Mouse (Mus musculus) erythroblast, embryonic 14.5 days (primary cell): ENCODE data around the gene Vmn2r110. TPM values are rescaled to one million over a fixed set of nuclear protein-coding genes. Genes with fewer than 3 reads are reported as not detected.

Experiments
- H3K27me3 ChIP-seq: 2 replicates; pipeline ENCODE4 v1.6.1; 2012; ENCODE audit warnings: inconsistent platforms; ENCODE audit not compliant: control insufficient read depth
- H3K36me3 ChIP-seq: 2 replicates; pipeline ENCODE4 v1.6.1; 2012; ENCODE audit warnings: mild to moderate bottlenecking, inconsistent platforms; ENCODE audit not compliant: control insufficient read depth
- H3K4me1 ChIP-seq: 2 replicates; pipeline ENCODE4 v1.6.1; 2012; ENCODE audit warnings: inconsistent platforms; ENCODE audit not compliant: control insufficient read depth
- H3K4me3 ChIP-seq: replicated peaks from 2 replicates; pipeline ENCODE3; 2012; ENCODE audit warnings: moderate library complexity, mild to moderate bottlenecking, inconsistent platforms
- H3K9me3 ChIP-seq: 2 replicates; pipeline ENCODE4 v1.6.1; 2012; ENCODE audit warnings: low read length, inconsistent platforms, mixed read lengths; ENCODE audit not compliant: control insufficient read depth
- GATA1 ChIP-seq: IDR thresholded peaks from 2 replicates; pipeline ENCODE4 v1.6.1; 2012; ENCODE audit warnings: low read length, inconsistent platforms, mixed read lengths
- TAL1 ChIP-seq: IDR thresholded peaks from 3 replicates; pipeline ENCODE4 v1.6.1; 2012; ENCODE audit warnings: low read length, inconsistent platforms, mixed read lengths
- polyA plus RNA-seq: library from polyadenylated mRNA; stranded (reverse); fragments of >175 nt; gene quantifications from 2 replicates; pipeline ENCODE4 v1.2.3, GENCODE M21; 2012

Gene Vmn2r110
- polyA plus RNA-seq: not detected in 2 replicates

DNA sequence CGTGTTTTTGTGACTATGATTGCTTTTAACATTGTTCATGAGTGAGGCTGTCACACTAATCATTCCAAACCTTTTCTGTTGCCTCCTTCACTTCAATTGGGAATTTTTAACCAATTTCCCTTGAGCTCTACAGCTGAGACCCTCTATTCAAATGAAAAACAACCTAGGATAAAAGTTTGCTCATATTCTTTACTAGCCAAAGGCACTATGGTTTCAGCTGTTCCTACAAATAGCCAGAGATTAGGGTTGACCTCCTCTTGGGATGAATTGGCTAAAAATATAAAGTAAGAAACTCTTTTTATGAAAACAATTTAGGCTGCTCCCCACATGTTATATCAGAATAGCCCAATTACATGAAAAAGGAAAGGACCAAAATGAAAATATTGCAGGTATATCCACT is at the start of gene Vmn2r110:
Vmn2r110 (minus strand) TSS at position 101 of the 400 bp plus-strand sequence.
- Histone ChIP-seq H3K27me3 (no peaks in the 10 kb centered on the region), H3K36me3 (no peaks in the 10 kb centered on the region), H3K9me3 (peaks cover under 1% of the 10 kb centered on the region; the same call in 1 of the 2 replicates), H3K4me3 (no peak within 1 kb of the TSS), H3K4me1 (no peaks in the 10 kb centered on the region)
- TF ChIP-seq GATA1: no peak
- no peak for TF ChIP-seq TAL1

- H3K9me3 ChIP-seq: 0 out of 2 replicates have a peak, but pooled peaks cover 3% of the 10 kb centered on the region
- H3K27me3 ChIP-seq: no peaks in the 10 kb centered on the region
- no peaks in the 10 kb centered on the region for H3K36me3 ChIP-seq
- H3K4me3 ChIP-seq: no peak within 1 kb of the TSS
- no peaks in the 10 kb centered on the region for H3K4me1 ChIP-seq
- TF ChIP-seq TAL1: no peak
- no peak for TF ChIP-seq GATA1
These were observed 28.6 kb upstream of the Vmn2r110 start, which contains the start of gene Fpr-rs3 for GRCm38 (mm10) chr17:20624777-20625176. Fpr-rs3 (minus strand) TSS chr17:20624877.

- Histone ChIP-seq H3K4me3 (no peak within 1 kb of the TSS), H3K27me3 (no peaks in the 10 kb centered on the region), H3K4me1 (no peaks in the 10 kb centered on the region), H3K36me3 (no peaks in the 10 kb centered on the region), H3K9me3 (no peaks in the 10 kb centered on the region)
- TF ChIP-seq GATA1 (no peak), TAL1 (no peak)
These were observed 31.6 kb downstream of the Vmn2r110 start, which contains the start of gene Vmn2r109 for GRCm38 (mm10) chr17:20564656-20565055. Vmn2r109 (minus strand) TSS chr17:20564756.

Other genes starting within 250 kb of the Vmn2r110 start
- not detected in 2 replicates for gene Vmn1r224, start 182.3 kb downstream of the Vmn2r110 start, polyA plus RNA-seq
- gene Vmn2r108, start 115.1 kb downstream of the Vmn2r110 start, polyA plus RNA-seq: not detected in 2 replicates
- not detected in 2 replicates for gene Vmn1r225, start 98.3 kb downstream of the Vmn2r110 start, polyA plus RNA-seq
- gene Vmn2r109, start 31.7 kb downstream of the Vmn2r110 start, polyA plus RNA-seq: not detected in 2 replicates
- not detected in 2 replicates for gene Fpr-rs3, start 28.5 kb upstream of the Vmn2r110 start, polyA plus RNA-seq
- gene Vmn1r226, start 86.4 kb upstream of the Vmn2r110 start, polyA plus RNA-seq: not detected in 2 replicates
- gene Vmn1r227, start 133.4 kb upstream of the Vmn2r110 start, polyA plus RNA-seq: not detected in 2 replicates
- gene Vmn1r228, start 189.7 kb upstream of the Vmn2r110 start, polyA plus RNA-seq: not detected in 2 replicates
- not detected in 2 replicates for gene Vmn1r229, start 215.1 kb upstream of the Vmn2r110 start, polyA plus RNA-seq
- not detected in 2 replicates for gene Vmn1r230, start 244.0 kb upstream of the Vmn2r110 start, polyA plus RNA-seq